18 mouse cellular contexts compared by ENCODE assay signal in genomic region chr10:18003966-18004637, GRCm38 (mm10). TPM values are rescaled to one million over a fixed set of nuclear protein-coding genes. Genes with fewer than 3 reads are reported as not detected.
DNase-seq lines count a peak whose midpoint lies in the region; ATAC-seq and TF ChIP-seq lines count a peak whose summit lies in the region.
"Had no signal": no experiment of that assay in that cellular context is flagged by ENCODE, and none has a peak within 500 bp of the region (broad histone marks: within the 10 kb centered on the region; RNA-seq: fewer than 3 reads in every experiment).

No protein-coding gene starts in this region.

- no peak for TF ChIP-seq CTCF in intestine, postnatal 0 days (IDR thresholded peaks at IDR 0.05; ENCODE audit: low read depth)

- no peaks in the 10 kb centered on the region for H3K27me3 ChIP-seq in intestine, postnatal 0 days (replicated peaks; ENCODE audit: control insufficient read depth, insufficient read depth, low read length)
- H3K27me3 ChIP-seq: heart, embryonic 15.5 days; hindbrain, embryonic 12.5 days; limb, embryonic 15.5 days; megakaryocyte, embryonic 14.5 days had no signal

- WGBS in intestine, postnatal 0 days, result 68% methylated on average over 12 of the region's 12 CpGs

- ATAC-seq in intestine, postnatal 0 days, result peak; percentile 54; the same call in 1 of the 2 replicates
- ATAC-seq: forebrain, embryonic 14.5 days had no signal

- H3K36me3 ChIP-seq in intestine, postnatal 0 days (ENCODE audit: control insufficient read depth, insufficient read depth), result no peaks in the 10 kb centered on the region
- H3K36me3 ChIP-seq: heart, embryonic 15.5 days; limb, embryonic 15.5 days had no signal

- no peaks in the 10 kb centered on the region for H3K9me3 ChIP-seq in intestine, postnatal 0 days (ENCODE audit: control insufficient read depth)
- H3K9me3 ChIP-seq: heart, embryonic 15.5 days; hindbrain, embryonic 12.5 days; limb, embryonic 15.5 days; megakaryocyte, embryonic 14.5 days had no signal

- H3K4me1 ChIP-seq in intestine, postnatal 0 days (replicated peaks; ENCODE audit: control insufficient read depth, insufficient read depth, low read length), result no peaks in the 10 kb centered on the region
- H3K4me1 ChIP-seq: heart, embryonic 15.5 days; hindbrain, embryonic 12.5 days; limb, embryonic 15.5 days had no signal

- no peak overlapping the region for H3K4me2 ChIP-seq in intestine, postnatal 0 days (replicated peaks; ENCODE audit: low read depth)
- H3K4me2 ChIP-seq: heart, embryonic 15.5 days; hindbrain, embryonic 12.5 days; limb, embryonic 15.5 days had no signal

- no peak overlapping the region for H3K27ac ChIP-seq in intestine, postnatal 0 days (ENCODE audit: low read depth, low read length)
- H3K27ac ChIP-seq: heart, embryonic 15.5 days; hindbrain, embryonic 12.5 days; limb, embryonic 15.5 days had no signal

- no peak overlapping the region for H3K4me3 ChIP-seq in intestine, postnatal 0 days (ENCODE audit: low read depth, low read length)
- H3K4me3 ChIP-seq: erythroblast, embryonic 14.5 days; heart, embryonic 15.5 days; hindbrain, embryonic 12.5 days; limb, embryonic 15.5 days; megakaryocyte, embryonic 14.5 days had no signal

- peak; percentile 59 for DNase-seq in lung, postnatal 10 days
- no peak for DNase-seq in lung, postnatal 25 days (ENCODE audit: low spot score)
- DNase-seq in kidney, postnatal 25 days, result peak; percentile 14 to 49
- DNase-seq in layer of hippocampus, adult 11-12 months (ENCODE audit: low spot score), result no peak
- no peak for DNase-seq in frontal cortex, postnatal 14 days (ENCODE audit: low spot score in 2 of 2)
- no peak for DNase-seq in ovary, postnatal 36 days (ENCODE audit: low spot score)
- DNase-seq: adrenal gland, adult 8-10 months; cerebellum, adult 11 months; cerebellum, postnatal 36 days; spleen, adult 18-20 months; thymus, adult 2 months had no signal

- H3K9ac ChIP-seq in intestine, postnatal 0 days (ENCODE audit: low read depth, low read length), result no peak overlapping the region
- H3K9ac ChIP-seq: heart, embryonic 15.5 days; hindbrain, embryonic 12.5 days; limb, embryonic 15.5 days had no signal

RNA-seq across cellular contexts. Expression of gene Abracl, which starts 19.0 kb away (rescaled TPM):
- polyA plus RNA-seq in intestine, postnatal 0 days (2015; fragmentation: Nextera tagmentation; extraction: Ambion mirVana), result 243 and 268 TPM in 2 replicates

RNA-seq across cellular contexts. Expression of gene Reps1, which starts 51.6 kb away (rescaled TPM):
- polyA plus RNA-seq in intestine, postnatal 0 days (2015; fragmentation: Nextera tagmentation; extraction: Ambion mirVana), result 6.1 and 7.7 TPM in 2 replicates

RNA-seq across cellular contexts. Expression of gene Heca, which starts 56.2 kb away (rescaled TPM):
- 5.0 and 5.5 TPM in 2 replicates for polyA plus RNA-seq in intestine, postnatal 0 days (2015; fragmentation: Nextera tagmentation; extraction: Ambion mirVana)

Comparison
In these comparisons a context has a peak if more than half of its experiments do, and no peak if none do; other contexts are left out.
1. DNase-seq: peak in lung, postnatal 10 days (single experiment) and kidney, postnatal 25 days (2 of 2); none in lung, postnatal 25 days (single experiment), layer of hippocampus, adult 11-12 months (single experiment), frontal cortex, postnatal 14 days (0 of 2) and ovary, postnatal 36 days (single experiment).